Mouse (Mus musculus): Measurements from ENCODE around the gene Anapc5. TPM values are rescaled to one million over a fixed set of nuclear protein-coding genes. Genes with fewer than 3 reads are reported as not detected.

Gene Anapc5
- polyA plus RNA-seq, 2 experiments, result 156 to 219 TPM

DNA sequence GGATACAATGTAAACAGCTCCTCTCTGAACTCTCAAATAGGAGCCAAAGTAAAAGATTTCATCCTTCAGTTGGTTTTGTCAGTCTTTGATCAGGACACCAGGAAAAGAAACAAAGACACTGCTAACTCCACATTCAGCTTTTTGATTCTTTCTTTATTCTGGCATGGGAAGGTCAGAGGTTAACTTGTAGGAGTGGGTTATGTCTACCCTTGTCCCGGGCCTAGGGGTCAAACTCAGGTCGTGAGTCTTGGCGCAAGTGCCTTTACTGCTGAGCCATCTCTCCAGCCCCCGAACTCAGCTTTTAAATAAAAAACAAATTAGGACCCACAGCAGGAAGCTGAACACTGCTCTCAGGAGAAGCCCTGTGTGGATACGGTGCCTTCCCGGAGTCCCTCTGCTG lies 65.0 kb downstream of the Anapc5 start:
- H3K27ac ChIP-seq, result no peak overlapping the region
- TF ChIP-seq EP300 (IDR thresholded peaks at IDR 0.05; ENCODE audit: low read depth), result no peak
- TF ChIP-seq CTCF (IDR thresholded peaks at IDR 0.05; ENCODE audit: low read depth), result no peak
- no peaks in the 10 kb centered on the region for H3K27me3 ChIP-seq (ENCODE audit: control insufficient read depth, insufficient read depth, low read length)
- peaks cover 6 to 11% of the 10 kb centered on the region in 2 experiments for H3K4me1 ChIP-seq (replicated peaks; ENCODE audit: control insufficient read depth in 2 of 2, insufficient read depth in 2 of 2, low read length in 1 of 2)
- H3K4me2 ChIP-seq (ENCODE audit: low read depth), result no peak overlapping the region
- 87% methylated on average over 6 of the region's 6 CpGs for WGBS (ENCODE audit: insufficient replicate concordance)
- H3K36me3 ChIP-seq (replicated peaks; ENCODE audit: control insufficient read depth, insufficient read depth, low read depth), result peaks cover 8% of the 10 kb centered on the region
- no peak overlapping the region for H3K9ac ChIP-seq (replicated peaks)
- ATAC-seq (ENCODE audit: insufficient read depth) (no peak), DNase-seq (ENCODE audit: low read depth in 3 of 3, low spot score in 3 of 3) (no peak)
- H3K9me3 ChIP-seq (ENCODE audit: control insufficient read depth, low read length), result no peaks in the 10 kb centered on the region
- no peak overlapping the region for H3K4me3 ChIP-seq (ENCODE audit: insufficient read depth in 1 of 2, low read depth in 2 of 2, low read length in 2 of 2)

DNA sequence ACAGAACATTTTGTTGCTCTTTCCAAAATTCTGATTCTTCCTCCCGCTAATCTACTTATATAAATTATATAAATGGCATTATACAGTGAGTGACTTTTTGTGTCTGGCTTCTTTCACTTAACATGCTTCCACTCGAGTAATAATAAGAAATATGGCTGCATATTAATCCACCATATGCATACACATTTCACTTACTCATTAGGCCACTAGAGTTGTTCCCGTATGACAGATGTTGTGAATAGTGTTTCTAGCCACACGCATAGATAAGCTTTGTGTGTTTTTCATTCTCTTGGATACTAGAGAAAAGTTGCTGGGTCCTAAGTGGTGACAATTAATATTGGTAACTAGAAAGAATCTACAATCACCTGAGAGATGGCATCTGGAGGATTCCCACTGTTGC lies 65.5 kb downstream of the Anapc5 start:
- Histone ChIP-seq H3K9ac (replicated peaks) (no peak overlapping the region), H3K4me2 (ENCODE audit: low read depth) (no peak overlapping the region), H3K4me3 (ENCODE audit: insufficient read depth in 1 of 2, low read depth in 2 of 2, low read length in 2 of 2) (no peak overlapping the region), H3K9me3 (ENCODE audit: control insufficient read depth, low read length) (no peaks in the 10 kb centered on the region), H3K4me1 (replicated peaks; ENCODE audit: control insufficient read depth in 2 of 2, insufficient read depth in 2 of 2, low read length in 1 of 2) (peaks cover 2 to 7% of the 10 kb centered on the region in 2 experiments), H3K36me3 (replicated peaks; ENCODE audit: control insufficient read depth, insufficient read depth, low read depth) (peaks cover 8% of the 10 kb centered on the region), H3K27ac (no peak overlapping the region), H3K27me3 (ENCODE audit: control insufficient read depth, insufficient read depth, low read length) (no peaks in the 10 kb centered on the region)
- WGBS (ENCODE audit: insufficient replicate concordance), result 84% methylated on average over 4 of the region's 4 CpGs
- ATAC-seq (ENCODE audit: insufficient read depth) (no peak), DNase-seq (ENCODE audit: low read depth in 3 of 3, low spot score in 3 of 3) (no peak)
- no peak for TF ChIP-seq CTCF (IDR thresholded peaks at IDR 0.05; ENCODE audit: low read depth)
- no peak for TF ChIP-seq EP300 (IDR thresholded peaks at IDR 0.05; ENCODE audit: low read depth)

- Histone ChIP-seq H3K36me3 (replicated peaks; ENCODE audit: control insufficient read depth, insufficient read depth, low read depth) (peaks cover 8% of the 10 kb centered on the region), H3K27ac (no peak overlapping the region), H3K4me2 (ENCODE audit: low read depth) (no peak overlapping the region), H3K4me3 (ENCODE audit: insufficient read depth in 1 of 2, low read depth in 2 of 2, low read length in 2 of 2) (no peak overlapping the region), H3K9ac (replicated peaks) (no peak overlapping the region), H3K9me3 (ENCODE audit: control insufficient read depth, low read length) (no peaks in the 10 kb centered on the region), H3K4me1 (replicated peaks; ENCODE audit: control insufficient read depth in 2 of 2, insufficient read depth in 2 of 2, low read length in 1 of 2) (no peaks in the 10 kb centered on the region), H3K27me3 (ENCODE audit: control insufficient read depth, insufficient read depth, low read length) (no peaks in the 10 kb centered on the region)
- DNase-seq (ENCODE audit: low read depth in 3 of 3, low spot score in 3 of 3) (no peak), ATAC-seq (ENCODE audit: insufficient read depth) (no peak)
- no peak for TF ChIP-seq EP300 (IDR thresholded peaks at IDR 0.05; ENCODE audit: low read depth)
- TF ChIP-seq CTCF (IDR thresholded peaks at IDR 0.05; ENCODE audit: low read depth), result no peak
- WGBS (ENCODE audit: insufficient replicate concordance), result 72% methylated on average over 16 of the region's 16 CpGs
Observed at GRCm38 (mm10) chr5:122754477-122754876, 66.7 kb downstream of the Anapc5 start.

DNA sequence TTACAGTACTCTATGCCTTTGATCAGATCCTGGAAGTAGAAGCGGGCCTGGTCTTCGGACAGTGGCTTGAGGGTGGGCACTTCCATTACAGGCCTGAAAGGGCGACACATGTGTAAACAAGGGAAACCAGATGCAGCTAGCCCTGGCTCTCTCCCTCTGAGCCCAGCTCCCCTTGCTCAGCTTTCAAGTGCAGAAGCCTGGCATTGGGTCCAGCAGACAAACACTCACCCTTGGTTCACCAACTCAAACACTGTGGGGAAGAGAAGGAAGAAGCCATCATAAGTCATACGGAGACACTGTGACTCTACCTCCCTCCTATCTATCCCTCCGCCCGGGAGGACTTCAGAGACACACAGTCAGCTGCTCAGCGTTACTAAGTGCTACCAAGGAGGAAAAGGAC lies 73.2 kb downstream of the Anapc5 start:
- H3K4me1 ChIP-seq (replicated peaks; ENCODE audit: control insufficient read depth in 2 of 2, insufficient read depth in 2 of 2, low read length in 1 of 2), result no peaks in the 10 kb centered on the region
- no peak overlapping the region for H3K4me3 ChIP-seq (ENCODE audit: insufficient read depth in 1 of 2, low read depth in 2 of 2, low read length in 2 of 2)
- no peak overlapping the region for H3K9ac ChIP-seq (replicated peaks)
- no peak overlapping the region for H3K4me2 ChIP-seq (ENCODE audit: low read depth)
- TF ChIP-seq CTCF (IDR thresholded peaks at IDR 0.05; ENCODE audit: low read depth), result no peak
- TF ChIP-seq EP300 (IDR thresholded peaks at IDR 0.05; ENCODE audit: low read depth), result no peak
- no peaks in the 10 kb centered on the region for H3K27me3 ChIP-seq (ENCODE audit: control insufficient read depth, insufficient read depth, low read length)
- H3K36me3 ChIP-seq (replicated peaks; ENCODE audit: control insufficient read depth, insufficient read depth, low read depth), result peaks cover 9% of the 10 kb centered on the region; the same call in 1 of the 2 replicates
- ATAC-seq (ENCODE audit: insufficient read depth), result no peak
- no peak overlapping the region for H3K27ac ChIP-seq
- WGBS (ENCODE audit: insufficient replicate concordance), result 86% methylated on average over 7 of the region's 7 CpGs
- no peaks in the 10 kb centered on the region for H3K9me3 ChIP-seq (ENCODE audit: control insufficient read depth, low read length)
- no peak for DNase-seq (ENCODE audit: low read depth in 3 of 3, low spot score in 3 of 3)

- Histone ChIP-seq H3K9me3 (ENCODE audit: control insufficient read depth, low read length) (no peaks in the 10 kb centered on the region), H3K9ac (replicated peaks) (no peak overlapping the region), H3K4me3 (ENCODE audit: insufficient read depth in 1 of 2, low read depth in 2 of 2, low read length in 2 of 2) (no peak overlapping the region), H3K4me1 (replicated peaks; ENCODE audit: control insufficient read depth in 2 of 2, insufficient read depth in 2 of 2, low read length in 1 of 2) (no peaks in the 10 kb centered on the region), H3K36me3 (replicated peaks; ENCODE audit: control insufficient read depth, insufficient read depth, low read depth) (peaks cover 9% of the 10 kb centered on the region; the same call in 1 of the 2 replicates), H3K27me3 (ENCODE audit: control insufficient read depth, insufficient read depth, low read length) (no peaks in the 10 kb centered on the region), H3K27ac (no peak overlapping the region), H3K4me2 (ENCODE audit: low read depth) (no peak overlapping the region)
- TF ChIP-seq EP300 (IDR thresholded peaks at IDR 0.05; ENCODE audit: low read depth) (no peak), CTCF (IDR thresholded peaks at IDR 0.05; ENCODE audit: low read depth) (no peak)
- ATAC-seq (ENCODE audit: insufficient read depth), result no peak
- 78% methylated on average over 13 of the region's 13 CpGs for WGBS (ENCODE audit: insufficient replicate concordance)
- DNase-seq (ENCODE audit: low read depth in 3 of 3, low spot score in 3 of 3), result no peak
Observed at GRCm38 (mm10) chr5:122743880-122744422, 77.2 kb downstream of the Anapc5 start.

Other genes starting within 250 kb of the Anapc5 start
- 0.68 and 0.93 TPM in 2 replicates for gene Ift81, start 206.8 kb downstream of the Anapc5 start, polyA plus RNA-seq (2012; rRNA removed)
- gene Ift81, start 206.8 kb downstream of the Anapc5 start, polyA plus RNA-seq (2014; fragmentation: Nextera tagmentation; extraction: Ambion mirVana), result 2.0 and 2.2 TPM in 2 replicates
- gene P2rx7, start 177.4 kb downstream of the Anapc5 start, polyA plus RNA-seq (2012; rRNA removed), result 0.83 and 1.7 TPM in 2 replicates
- 0.83 and 0.99 TPM in 2 replicates for gene P2rx7, start 177.4 kb downstream of the Anapc5 start, polyA plus RNA-seq (2014; fragmentation: Nextera tagmentation; extraction: Ambion mirVana)
- 10.3 and 12.2 TPM in 2 replicates for gene P2rx4, start 113.8 kb downstream of the Anapc5 start, polyA plus RNA-seq (2012; rRNA removed)
- gene P2rx4, start 113.8 kb downstream of the Anapc5 start, polyA plus RNA-seq (2014; fragmentation: Nextera tagmentation; extraction: Ambion mirVana), result 19.9 and 20.7 TPM in 2 replicates
- gene Camkk2, start 41.9 kb downstream of the Anapc5 start, polyA plus RNA-seq (2012; rRNA removed), result 5.3 and 5.9 TPM in 2 replicates
- gene Camkk2, start 41.9 kb downstream of the Anapc5 start, polyA plus RNA-seq (2014; fragmentation: Nextera tagmentation; extraction: Ambion mirVana), result 6.3 and 8.3 TPM in 2 replicates
- 5.4 and 6.6 TPM in 2 replicates for gene Rnf34, start 28.7 kb upstream of the Anapc5 start, polyA plus RNA-seq (2012; rRNA removed)
- 12.2 and 13.2 TPM in 2 replicates for gene Rnf34, start 28.7 kb upstream of the Anapc5 start, polyA plus RNA-seq (2014; fragmentation: Nextera tagmentation; extraction: Ambion mirVana)
- 8.1 and 10.0 TPM in 2 replicates for gene Kdm2b, start 168.5 kb upstream of the Anapc5 start, polyA plus RNA-seq (2012; rRNA removed)
- gene Kdm2b, start 168.5 kb upstream of the Anapc5 start, polyA plus RNA-seq (2014; fragmentation: Nextera tagmentation; extraction: Ambion mirVana), result 11.7 and 12.3 TPM in 2 replicates
- gene Orai1, start 193.7 kb upstream of the Anapc5 start, polyA plus RNA-seq (2012; rRNA removed), result 7.4 and 9.2 TPM in 2 replicates
- 6.3 and 8.1 TPM in 2 replicates for gene Orai1, start 193.7 kb upstream of the Anapc5 start, polyA plus RNA-seq (2014; fragmentation: Nextera tagmentation; extraction: Ambion mirVana)
- gene Morn3, start 225.7 kb upstream of the Anapc5 start, polyA plus RNA-seq (2012; rRNA removed), result not detected in 2 replicates
- not detected in 2 replicates for gene Morn3, start 225.7 kb upstream of the Anapc5 start, polyA plus RNA-seq (2014; fragmentation: Nextera tagmentation; extraction: Ambion mirVana)
- 17.7 and 19.0 TPM in 2 replicates for gene Tmem120b, start 247.1 kb upstream of the Anapc5 start, polyA plus RNA-seq (2012; rRNA removed)
- gene Tmem120b, start 247.1 kb upstream of the Anapc5 start, polyA plus RNA-seq (2014; fragmentation: Nextera tagmentation; extraction: Ambion mirVana), result 18.0 and 18.1 TPM in 2 replicates